Mouse (Mus musculus): ENCODE results near the gene Fam71b.

DNA sequence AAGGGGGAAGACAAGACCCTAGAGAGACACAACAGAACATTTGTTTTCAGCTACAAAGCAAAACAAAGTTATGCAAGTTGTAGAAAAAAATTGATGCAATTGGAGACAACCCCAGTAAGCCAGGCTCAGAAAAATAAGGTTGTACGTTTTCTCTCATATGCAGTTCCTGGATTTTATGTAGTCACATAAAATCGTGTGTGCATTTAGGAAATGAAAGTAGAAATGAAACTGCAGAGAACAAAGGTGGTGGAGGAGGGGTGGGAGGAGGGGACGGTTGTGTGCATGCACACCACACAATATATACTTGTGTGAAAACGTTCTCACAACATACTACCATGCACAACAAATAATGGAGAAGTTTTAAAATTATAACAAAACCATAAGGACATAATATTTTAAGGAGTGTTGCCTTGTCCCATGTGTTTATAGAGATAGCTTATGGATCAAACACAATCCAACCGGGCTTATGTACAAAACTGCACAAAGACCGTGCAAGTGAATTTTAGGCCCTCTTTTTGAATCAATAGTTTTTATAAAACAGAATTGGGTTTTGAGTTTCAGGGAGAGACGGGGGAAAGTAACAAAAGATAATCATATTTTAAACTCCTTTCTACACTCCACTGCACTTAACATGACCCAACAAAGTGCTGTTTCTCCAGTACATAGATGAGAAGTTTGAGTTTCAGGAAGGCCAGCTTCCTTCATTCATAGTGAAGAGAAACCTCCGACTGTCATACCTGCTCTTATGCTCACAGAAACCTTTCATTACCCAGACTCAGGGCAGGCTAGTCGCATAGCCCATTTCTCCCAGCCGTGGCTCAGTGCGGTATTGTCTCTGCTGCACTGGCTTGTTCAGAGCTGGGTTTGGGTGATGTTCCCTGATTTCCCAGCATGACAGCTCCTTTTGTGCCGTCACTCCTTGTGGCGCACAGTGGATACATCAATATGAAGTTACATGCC is 23.0 kb upstream of the Fam71b start:
- no peak for TF ChIP-seq POLR2A (IDR thresholded peaks at IDR 0.05; ENCODE audit: control insufficient read depth in 1 of 2, insufficient read depth in 1 of 2, low read depth in 1 of 2, low read length in 2 of 2, poor library complexity in 1 of 2)
- no peak for TF ChIP-seq MYB (IDR thresholded peaks at IDR 0.05; ENCODE audit: low read depth, low read length)
- no peak for TF ChIP-seq CTCF (IDR thresholded peaks at IDR 0.05 in 2 of 3, conservative IDR thresholded peaks at IDR 0.05 in 1 of 3; ENCODE audit: control insufficient read depth in 1 of 3, insufficient read depth in 1 of 3, low read depth in 2 of 3, low read length in 3 of 3, poor library complexity in 1 of 3, severe bottlenecking in 1 of 3)
- TF ChIP-seq HCFC1 (IDR thresholded peaks at IDR 0.05; ENCODE audit: low read depth, low read length), result no peak
- no peak for TF ChIP-seq EP300 (IDR thresholded peaks at IDR 0.05; ENCODE audit: low read depth in 1 of 2, low read length in 2 of 2)
- TF ChIP-seq ETS1 (IDR thresholded peaks at IDR 0.05; ENCODE audit: low read depth, low read length), result no peak
- TF ChIP-seq GATA1 (IDR thresholded peaks at IDR 0.05; ENCODE audit: low read depth, low read length), result no peak
